Mouse (Mus musculus) megakaryocyte, adult 5-6 weeks (primary cell): ENCODE measurements around the gene Sema6c. TPM values are rescaled to one million over a fixed set of nuclear protein-coding genes. Genes with fewer than 3 reads are reported as not detected.

ENCODE experiments used
- ATAC-seq: 2 replicates; pipeline ENCODE4 v1.8.0; 2016; ENCODE audit warnings: mild to moderate bottlenecking, inconsistent platforms; ENCODE audit not compliant: poor library complexity, severe bottlenecking
- total RNA-seq, 2 experiments: library from RNA; stranded (forward) in 1 of 2; stranded (reverse) in 1 of 2; fragments of 153-499, 151-499 nt in 1 of 2; fragments of 221-1000, 200-1000 nt in 1 of 2; gene quantifications; 2 replicates each; pipeline versions ENCODE4 v1.2.3 to v1.2.4; 2015 to 2017

Gene Sema6c
- total RNA-seq, 2 experiments from 2014 or later, result 0.04 TPM; not detected in 1

- peak; percentile 86 for ATAC-seq
Measured at GRCm38 (mm10) chr3:95141952-95142616, 18.2 kb upstream of the Sema6c start, which contains the start of gene Tnfaip8l2. TSS of gene Tnfaip8l2 (minus strand) at chr3:95142360.

- ATAC-seq, result peak; percentile 78
Measured at GRCm38 (mm10) chr3:95142617-95143011, 17.6 kb upstream of the Sema6c start.

DNA sequence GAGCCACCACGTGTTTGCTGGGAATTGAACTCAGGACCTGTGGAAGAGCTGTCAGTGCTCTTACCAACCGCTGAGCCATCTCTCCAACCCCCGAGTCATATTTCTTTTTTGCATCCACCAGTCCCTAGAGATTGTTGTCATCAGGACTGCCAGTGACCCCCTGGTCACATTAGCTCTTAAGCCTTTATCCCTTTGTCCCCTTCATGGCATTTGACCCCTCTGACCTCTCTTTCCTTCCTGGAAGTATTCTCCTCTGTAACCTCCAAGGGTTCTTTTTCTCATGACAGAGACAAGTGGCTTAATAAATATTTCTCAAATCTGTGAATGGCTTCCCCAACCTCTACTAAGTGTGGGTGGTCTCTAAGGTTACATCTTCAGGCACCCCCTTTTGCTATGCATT is 12.3 kb upstream of the Sema6c start:
- no peak for ATAC-seq

GRCm38 (mm10) chr3:95153874-95154273 is 6.4 kb upstream of the Sema6c start:
- peak; percentile 86 for ATAC-seq

- ATAC-seq, result peak; percentile 13
Measured at GRCm38 (mm10) chr3:95159511-95159986, 708 bp upstream of the Sema6c start.

GRCm38 (mm10) chr3:95161041-95161551 is 839 bp downstream of the Sema6c start:
- ATAC-seq, result no peak

DNA sequence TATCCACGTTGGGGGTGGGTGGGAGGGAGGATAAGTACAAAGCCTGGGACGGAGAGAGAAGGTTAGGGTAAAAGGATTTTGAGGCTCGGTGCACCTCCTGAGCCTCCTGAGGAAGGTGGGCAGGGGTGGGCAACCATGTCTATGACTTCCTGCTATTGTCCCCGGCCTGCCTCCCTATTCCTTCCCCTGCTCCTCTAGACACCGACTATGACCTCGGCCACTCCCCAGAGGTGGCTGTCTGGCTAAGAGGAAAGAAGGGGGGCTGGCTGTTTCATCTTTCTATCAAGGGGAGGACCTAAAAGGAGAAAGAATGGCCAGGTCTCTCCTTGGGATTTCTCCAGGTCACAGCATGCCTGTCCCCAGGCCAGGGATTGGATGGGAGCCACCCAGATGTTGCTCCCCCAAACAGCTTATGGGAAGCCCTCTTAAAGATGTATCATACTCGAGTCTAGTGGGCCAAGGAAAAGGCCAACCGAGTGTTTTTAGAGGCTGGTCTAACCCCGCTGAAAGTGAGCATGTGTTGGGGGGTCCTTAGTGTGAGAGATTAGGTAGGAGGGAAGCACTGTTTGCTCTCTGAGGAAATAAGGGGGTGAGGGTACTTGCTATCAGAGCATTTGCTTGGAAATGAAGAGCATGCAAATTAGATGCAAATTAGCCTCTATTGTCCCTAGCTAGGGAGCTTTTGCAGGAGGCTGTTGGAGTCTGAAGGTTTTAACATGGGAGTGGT is 1.5 kb downstream of the Sema6c start:
- ATAC-seq, result no peak

DNA sequence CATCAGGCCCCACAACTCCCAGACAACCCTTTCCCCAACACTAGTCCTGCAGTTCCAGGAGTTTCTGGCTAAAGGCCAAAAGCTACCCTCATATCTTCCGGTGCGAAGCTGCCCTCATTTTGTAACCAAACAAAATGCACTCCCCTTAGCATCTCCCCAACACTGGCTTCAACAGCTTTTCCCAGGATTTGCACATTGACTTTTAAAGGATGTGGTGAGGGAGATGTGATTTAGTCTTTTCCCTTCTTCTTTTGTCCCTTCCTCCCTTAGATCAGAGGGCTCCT is 2.0 kb downstream of the Sema6c start:
- ATAC-seq, result no peak

DNA sequence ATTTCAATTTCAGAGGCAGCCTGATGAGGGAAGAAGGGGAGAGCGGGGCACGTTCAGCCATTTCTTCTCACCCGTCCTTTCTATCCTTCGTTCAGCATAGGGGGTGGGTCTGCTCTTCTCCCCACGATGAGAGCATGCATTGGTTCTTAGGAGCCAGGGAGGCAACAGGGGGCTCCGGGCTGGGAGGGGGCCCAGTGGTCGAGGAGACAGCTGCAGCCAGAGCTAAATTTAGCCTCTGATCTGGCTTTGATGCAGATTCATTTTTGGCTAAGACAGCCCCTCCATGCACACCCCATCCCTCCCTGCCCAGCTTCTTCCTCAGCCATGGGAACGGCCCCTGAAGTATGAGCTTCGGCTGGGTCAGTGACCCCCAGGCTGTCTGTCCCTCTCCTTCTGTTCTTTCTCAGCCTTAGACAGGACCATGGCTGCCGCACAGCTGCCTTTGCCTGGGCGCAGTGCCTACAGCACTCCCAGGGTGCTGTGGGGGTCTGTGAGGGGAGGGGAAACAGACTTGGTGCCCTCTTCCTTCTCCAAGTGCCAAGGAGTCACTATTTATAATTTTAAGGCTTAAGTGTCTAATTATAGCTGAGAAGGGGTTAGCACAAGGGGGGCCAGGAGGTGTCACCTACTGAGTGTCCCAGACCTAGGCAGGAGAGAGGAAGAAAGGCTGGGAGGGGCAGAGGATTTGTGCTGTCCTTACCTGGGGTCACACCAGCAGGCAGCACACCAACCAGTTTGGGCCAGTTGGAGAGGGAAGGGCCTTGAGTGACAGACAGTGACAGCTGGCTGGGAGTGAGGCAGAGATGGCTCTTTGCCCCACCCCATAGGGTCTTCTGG is 3.4 kb downstream of the Sema6c start:
- ATAC-seq, result no peak

DNA sequence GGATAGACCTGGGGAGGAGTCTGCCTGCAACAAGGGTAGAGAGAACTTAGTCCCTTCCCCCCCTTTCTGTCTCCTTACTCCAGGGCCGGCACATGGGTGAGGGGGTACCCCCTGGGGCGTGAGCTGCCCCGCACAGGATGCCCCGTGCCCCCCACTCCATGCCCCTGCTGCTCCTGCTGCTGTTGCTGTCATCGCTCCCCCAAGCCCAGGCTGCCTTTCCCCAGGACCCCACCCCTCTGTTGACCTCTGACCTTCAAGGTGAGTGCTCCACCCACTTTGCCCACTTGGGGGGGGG is 3.9 kb downstream of the Sema6c start:
- ATAC-seq, result no peak

GRCm38 (mm10) chr3:95164840-95165239 is 4.6 kb downstream of the Sema6c start:
- no peak for ATAC-seq

DNA sequence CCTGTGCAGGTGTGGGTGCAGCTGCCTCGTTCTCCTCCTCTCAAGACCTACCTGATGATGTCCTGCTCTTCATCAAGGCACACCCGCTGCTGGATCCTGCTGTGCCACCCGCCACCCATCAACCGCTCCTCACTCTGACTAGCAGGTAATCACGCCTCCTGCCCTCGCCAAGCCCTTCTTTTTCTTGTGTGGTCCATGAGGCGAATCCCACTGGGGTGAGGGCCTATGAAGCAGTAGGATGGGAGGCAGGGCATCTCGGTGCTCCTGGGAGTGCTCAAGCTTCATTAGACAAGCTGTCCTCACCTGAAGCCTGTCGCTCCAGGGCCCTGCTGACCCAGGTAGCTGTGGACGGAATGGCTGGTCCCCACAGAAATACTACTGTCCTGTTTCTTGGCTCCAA is 9.7 kb downstream of the Sema6c start:
- no peak for ATAC-seq

DNA sequence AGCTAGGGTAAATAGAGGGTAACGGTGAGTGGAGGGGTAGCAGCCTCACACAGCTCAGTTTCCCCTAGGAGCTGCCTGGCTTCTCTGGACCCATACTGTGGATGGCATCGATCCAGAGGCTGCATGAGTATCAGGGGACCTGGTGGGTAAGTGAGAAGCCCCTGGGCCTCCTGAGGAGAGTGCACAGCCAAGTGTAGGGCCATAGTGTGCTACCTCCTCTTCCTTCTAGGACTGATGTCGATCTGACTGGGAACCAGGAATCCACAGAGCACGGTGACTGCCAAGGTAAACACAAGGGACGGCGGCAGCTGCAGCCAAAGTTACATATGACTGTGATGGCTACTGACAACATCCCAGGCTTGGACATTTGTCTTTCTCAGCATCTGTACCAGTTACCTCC is 10.8 kb downstream of the Sema6c start:
- no peak for ATAC-seq

DNA sequence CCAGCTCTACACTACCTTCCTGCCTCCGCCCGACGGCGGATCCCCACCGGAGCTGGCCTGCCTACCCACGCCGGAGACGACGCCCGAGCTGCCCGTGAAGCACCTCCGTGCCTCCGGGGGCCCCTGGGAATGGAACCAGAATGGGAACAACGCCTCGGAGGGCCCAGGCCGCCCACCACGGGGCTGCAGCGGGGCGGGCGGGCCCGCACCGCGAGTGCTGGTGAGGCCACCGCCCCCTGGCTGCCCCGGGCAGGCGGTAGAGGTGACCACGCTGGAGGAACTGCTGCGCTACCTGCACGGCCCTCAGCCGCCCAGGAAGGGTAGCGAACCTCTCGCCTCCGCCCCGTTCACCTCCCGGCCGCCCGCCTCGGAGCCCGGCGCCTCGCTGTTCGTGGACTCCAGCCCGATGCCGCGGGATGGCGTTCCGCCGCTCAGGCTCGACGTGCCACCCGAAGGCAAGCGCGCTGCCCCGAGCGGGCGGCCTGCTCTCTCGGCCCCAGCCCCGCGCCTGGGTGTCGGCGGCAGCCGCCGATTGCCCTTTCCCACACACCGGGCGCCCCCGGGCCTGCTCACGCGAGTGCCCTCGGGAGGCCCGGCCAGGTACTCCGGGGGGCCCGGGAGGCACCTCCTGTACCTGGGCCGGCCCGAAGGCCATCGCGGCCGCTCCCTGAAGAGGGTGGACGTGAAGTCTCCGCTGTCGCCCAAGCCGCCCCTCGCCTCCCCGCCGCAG is 12.4 kb downstream of the Sema6c start:
- ATAC-seq, result no peak

DNA sequence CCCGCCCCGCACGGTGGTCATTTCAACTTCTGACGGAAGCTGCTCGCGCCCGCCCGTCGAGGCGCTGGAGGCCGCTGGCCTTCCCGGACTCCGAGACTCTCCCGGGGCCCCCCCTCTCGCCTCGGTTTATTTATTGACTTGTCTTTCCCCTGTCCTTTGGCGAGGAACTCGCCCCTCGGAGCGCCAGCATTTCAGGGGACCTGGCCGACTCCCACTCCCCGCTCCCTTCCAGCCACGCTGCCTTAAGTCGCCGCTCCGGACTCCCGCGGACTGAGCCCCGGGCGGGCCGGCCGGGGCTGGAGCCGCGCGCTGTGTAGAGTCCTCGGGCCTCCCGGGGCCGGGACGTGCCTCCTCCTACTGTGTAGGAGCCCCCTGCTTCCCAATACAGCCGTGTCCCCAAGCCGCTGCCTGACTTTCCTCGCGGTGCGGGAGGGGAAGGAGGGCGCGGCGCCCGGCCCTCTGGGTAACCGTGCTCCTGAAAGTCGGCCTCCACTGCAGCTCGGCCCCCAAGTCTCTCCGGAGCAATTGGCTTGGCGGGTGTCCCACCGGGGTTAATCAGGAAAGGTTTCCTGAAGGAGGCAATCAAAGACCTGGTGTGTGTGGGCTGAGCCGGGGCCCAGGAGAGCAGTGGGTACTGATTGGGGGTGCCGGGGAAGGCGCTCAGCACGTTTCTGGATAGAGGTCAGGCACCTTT is 13.1 kb downstream of the Sema6c start:
- peak; percentile 21; the same call in 1 of the 2 replicates for ATAC-seq

GRCm38 (mm10) chr3:95174011-95174592 is 13.8 kb downstream of the Sema6c start:
- peak; percentile 96 for ATAC-seq

DNA sequence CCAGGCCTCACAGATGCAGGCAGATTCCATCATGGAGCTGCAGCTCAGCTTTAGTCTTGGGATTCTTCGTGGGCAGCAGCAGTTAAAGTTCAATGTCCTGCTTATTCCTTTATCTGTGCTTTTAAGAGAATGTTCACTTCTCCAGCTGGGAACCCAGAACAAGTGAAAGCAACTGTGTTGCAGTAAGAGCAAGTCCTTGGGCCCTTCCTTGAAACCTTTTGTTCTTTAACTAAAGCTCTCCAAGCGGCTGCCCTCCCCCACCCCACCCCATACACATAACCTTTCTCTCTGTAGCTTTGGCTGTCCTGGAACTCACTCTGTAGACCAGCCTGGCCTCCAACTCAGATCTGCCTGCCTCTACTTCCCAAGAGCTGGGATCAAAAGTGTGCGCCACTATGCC is 16.2 kb downstream of the Sema6c start:
- no peak for ATAC-seq

DNA sequence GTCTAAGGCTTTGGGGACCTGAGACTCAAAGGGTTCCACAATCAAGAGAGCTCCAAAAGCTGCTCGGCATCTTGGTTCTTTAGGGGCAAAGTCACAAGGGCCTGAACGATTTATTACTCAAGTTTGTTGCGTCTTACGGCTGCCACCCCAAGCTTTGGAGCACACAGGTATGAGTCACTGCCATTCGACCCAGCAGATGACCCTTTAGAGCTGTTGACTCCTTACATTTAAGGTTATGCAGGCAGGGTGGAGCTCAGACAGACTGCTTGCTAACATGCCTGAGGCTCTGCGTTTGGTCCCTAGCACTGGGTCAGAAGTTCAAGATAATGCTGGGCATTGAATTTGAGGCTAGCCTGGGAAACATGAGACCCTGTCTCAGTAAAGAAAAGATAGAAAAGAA is 17.3 kb downstream of the Sema6c start:
- no peak for ATAC-seq

GRCm38 (mm10) chr3:95178948-95179347 is 18.7 kb downstream of the Sema6c start:
- no peak for ATAC-seq

GRCm38 (mm10) chr3:95179890-95180289 is 19.6 kb downstream of the Sema6c start:
- no peak for ATAC-seq
